Mouse (Mus musculus): ENCODE results near the gene Ifi35. TPM values are rescaled to one million over a fixed set of nuclear protein-coding genes. Genes with fewer than 3 reads are reported as not detected.
"Not testable (repeated sequence)": the region's sequence is repeated elsewhere in the genome, so short reads cannot be mapped to it uniquely, and the experiment has no call there.

Ifi35 gene
- total RNA-seq, 2 experiments from 2014 or later: 8.0 to 8.9 TPM

- not testable (repeated sequence) for DNase-seq (ENCODE audit: low spot score in 2 of 2)
Measured at GRCm38 (mm10) chr11:101446860-101447259, 1.3 kb upstream of the Ifi35 start.

DNA sequence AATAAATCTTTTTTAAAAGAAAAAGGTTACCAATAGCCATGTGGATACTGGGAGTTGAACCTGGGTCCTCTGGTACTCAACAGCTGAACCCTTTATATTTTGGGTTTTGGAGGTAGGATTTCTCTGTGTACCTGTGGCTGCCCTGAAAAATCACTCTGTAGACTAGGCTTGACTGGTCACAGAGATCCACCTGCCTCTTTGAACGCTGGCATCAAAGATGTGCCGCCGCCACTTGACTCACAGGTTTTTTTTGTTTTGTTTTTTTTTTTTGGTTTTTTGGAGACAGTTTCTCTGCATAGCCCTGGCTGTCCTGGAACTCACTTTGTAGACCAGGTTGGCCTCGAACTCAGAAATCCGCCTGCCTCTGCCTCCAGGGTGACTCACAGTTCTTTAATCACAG is 421 bp upstream of the Ifi35 start:
- DNase-seq (ENCODE audit: low spot score in 2 of 2): no peak

DNA sequence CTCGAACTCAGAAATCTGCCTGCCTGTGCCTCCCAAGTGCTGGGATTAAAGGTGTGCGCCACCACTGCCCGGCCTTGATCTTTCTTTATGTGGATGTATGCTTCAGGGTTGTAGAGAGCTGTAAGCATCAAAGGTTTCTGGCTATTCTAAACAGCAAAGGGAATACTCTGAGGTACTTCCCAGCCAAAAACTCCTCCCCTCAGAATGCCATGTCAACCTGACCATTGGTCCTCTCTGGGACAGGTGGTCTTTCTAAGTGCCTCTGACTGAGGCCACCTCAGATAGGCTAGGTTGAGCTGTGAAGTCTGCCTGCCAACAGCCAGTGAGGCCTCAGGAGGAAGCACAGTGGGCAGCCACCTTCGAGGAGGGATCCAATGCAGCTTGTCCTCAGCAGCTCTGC is 692 bp downstream of the Ifi35 start:
- no peak for DNase-seq (ENCODE audit: low spot score in 2 of 2)

GRCm38 (mm10) chr11:101449596-101449995 is 1.4 kb downstream of the Ifi35 start:
- not testable (repeated sequence) for DNase-seq (ENCODE audit: low spot score in 2 of 2)

DNA sequence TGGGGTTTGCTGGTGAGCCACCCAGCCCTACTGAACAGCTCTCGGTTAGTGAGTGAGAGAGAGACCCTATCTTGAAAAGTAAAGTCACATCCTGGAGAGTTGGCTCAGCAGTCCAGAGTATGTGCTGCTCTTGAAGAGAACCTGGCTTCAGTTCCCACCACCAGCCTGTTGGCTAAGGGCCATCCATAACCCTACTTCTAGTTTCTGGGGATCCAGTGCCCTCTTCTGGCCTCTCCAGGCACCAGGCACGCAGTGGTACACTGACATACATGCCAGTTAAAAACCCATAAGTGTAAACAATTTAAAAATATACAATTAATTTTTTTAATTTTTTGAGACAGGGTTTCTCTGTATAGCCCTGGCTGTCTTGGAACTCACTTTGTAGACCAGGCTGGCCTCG is 2.2 kb downstream of the Ifi35 start:
- no peak for DNase-seq (ENCODE audit: low spot score in 2 of 2)

DNA sequence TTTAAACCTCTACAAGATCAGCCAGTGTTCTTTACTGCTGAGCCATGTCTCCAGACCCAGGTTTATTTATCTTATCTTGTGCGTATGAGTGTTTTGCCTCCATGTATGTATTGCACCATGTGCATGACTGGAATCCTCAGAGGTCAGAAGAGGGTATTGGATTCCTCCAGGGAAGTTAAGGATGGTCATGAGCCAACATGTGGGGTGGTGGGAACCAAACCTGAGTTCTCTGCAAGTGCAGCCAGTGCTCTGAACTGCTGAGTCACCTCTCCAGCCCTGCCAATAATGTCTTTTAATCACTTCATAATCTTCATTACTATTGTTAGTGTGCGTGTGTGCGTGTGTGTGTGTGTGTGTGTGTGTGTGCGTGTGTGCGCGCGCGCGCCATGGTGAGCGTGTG is 3.3 kb downstream of the Ifi35 start:
- DNase-seq (ENCODE audit: low spot score in 2 of 2): no peak

GRCm38 (mm10) chr11:101452093-101452774 is 4.0 kb downstream of the Ifi35 start:
- DNase-seq (ENCODE audit: low spot score in 2 of 2): no peak

GRCm38 (mm10) chr11:101454702-101455101 is 6.5 kb downstream of the Ifi35 start:
- no peak for DNase-seq (ENCODE audit: low spot score in 2 of 2)

DNA sequence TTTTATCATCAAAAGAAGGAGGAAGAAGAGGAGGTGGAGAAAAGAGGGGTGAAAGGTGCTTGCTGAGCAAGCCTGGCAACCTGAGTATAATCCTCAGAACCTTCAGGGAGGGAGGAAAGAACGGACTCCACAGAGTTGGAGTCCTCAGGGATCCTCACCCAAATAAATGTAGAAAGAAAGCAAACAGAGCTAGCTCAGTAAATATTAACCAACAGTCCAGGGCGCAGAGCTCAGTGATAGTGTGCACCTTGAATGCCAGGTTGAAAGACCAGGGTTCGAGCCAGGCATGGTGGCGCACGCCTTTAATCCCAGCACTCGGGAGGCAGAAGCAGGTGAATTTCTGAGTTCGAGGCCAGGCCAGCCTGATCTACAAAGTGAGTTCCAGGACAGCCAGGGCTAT is 7.4 kb downstream of the Ifi35 start:
- no peak for DNase-seq (ENCODE audit: low spot score in 2 of 2)

GRCm38 (mm10) chr11:101457631-101458030 is 9.4 kb downstream of the Ifi35 start:
- no peak for DNase-seq (ENCODE audit: low spot score in 2 of 2)

DNA sequence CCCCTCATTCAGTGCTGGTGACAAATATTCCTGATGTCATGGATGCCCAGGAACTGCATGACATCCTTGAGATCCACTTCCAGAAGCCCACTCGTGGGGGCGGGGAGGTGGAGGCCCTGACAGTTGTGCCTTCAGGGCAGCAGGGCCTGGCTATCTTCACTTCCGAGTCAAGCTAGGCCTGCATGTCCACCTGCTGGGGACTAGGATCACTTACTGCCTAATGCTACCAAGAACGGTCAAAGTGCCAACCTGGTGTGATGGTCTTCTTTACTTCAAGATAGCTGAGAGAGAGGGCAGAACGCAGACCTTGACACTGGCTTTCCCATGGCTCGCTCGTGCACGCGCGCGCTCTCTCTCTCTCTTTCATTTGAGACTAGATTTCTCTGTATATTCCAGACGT is 10.0 kb downstream of the Ifi35 start:
- DNase-seq (ENCODE audit: low spot score in 2 of 2): no peak

GRCm38 (mm10) chr11:101459716-101460115 is 11.5 kb downstream of the Ifi35 start:
- no peak for DNase-seq (ENCODE audit: low spot score in 2 of 2)

DNA sequence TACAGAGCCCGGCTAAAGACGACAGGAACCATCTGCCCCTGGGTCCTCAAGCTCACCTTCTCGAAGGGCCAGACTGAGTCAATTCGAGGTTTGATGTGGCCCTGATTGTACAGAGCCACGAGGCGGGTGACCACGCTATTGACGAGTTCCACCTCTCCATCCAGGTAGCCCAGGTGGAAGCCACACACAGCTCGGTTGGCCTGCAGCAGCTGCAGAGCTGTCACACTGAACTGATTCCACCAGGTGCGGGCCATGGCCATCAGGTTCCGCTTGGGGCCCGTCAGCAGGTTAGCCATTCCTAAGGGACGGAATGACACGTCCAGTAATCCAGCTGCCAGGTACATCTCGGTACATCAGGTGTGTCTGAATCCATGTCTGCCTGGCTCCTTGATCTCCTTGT is 12.1 kb downstream of the Ifi35 start:
- DNase-seq (ENCODE audit: low spot score in 2 of 2): no peak

DNA sequence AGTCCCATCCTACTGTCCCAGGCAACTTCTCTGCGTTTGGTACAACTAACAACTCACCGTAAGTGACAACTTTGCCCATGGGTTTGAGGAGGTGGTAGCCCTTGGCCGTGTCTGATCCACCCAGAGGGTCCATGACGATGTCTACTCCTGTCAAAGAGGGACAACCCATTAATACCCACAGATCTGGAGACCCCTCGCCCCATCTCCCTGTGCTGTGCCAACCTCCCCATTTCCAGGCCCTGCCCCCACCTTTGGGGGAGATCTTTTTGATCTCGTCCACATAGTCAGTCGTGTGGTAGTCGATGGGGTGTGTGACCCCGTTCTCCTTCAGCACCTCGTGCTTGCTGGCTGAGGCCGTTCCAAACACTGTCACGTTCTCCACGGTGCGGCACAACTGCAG is 13.9 kb downstream of the Ifi35 start:
- DNase-seq (ENCODE audit: low spot score in 2 of 2): no peak

GRCm38 (mm10) chr11:101462583-101463440 is 14.6 kb downstream of the Ifi35 start:
- no peak for DNase-seq (ENCODE audit: low spot score in 2 of 2)

DNA sequence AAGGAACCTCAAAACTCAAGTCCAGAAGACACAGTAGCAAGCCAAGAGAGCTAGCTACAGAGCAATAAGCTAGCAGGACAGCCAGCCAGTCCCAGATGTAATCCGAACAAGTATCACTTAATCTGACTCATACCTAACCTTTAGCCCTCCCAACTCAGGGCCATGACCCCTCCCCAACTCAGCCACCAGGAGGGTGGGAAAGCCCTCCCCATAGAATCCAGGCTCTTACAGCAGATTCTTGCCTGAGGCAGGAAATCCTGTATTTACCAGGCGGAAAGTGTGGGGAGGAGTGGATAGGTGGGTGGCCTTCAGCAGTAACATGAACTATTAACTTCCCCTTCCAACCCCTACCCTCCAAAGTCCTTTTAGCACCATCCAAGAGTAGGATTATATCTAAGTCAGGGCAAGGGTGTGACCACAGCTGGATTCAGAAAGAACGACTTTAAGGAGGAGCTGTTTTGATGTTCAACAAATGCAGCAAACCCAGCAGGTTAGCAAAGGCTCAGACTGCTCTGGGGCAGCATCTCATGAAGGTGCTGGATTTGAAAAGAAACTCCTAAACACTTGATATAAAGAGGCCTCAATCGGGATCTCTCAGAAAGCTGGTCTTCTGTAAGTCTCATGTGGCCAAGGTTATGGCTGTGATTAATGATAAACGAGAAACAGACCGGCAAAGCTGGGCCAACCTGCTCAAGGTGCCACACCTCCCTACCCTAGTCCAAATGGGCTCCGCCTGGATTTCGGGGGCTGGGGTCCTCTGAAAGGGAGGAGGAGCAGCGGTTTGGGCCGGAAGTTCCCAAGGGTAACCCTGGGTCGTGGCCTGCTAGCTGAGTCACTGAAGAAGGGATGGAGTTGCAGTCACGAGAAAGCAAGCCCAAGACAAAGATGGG is 16.2 kb downstream of the Ifi35 start, which contains the start of gene Rnd2:
Gene Rnd2, plus strand, starts transcription at position 789 of the 890 bp plus-strand sequence.
- DNase-seq (ENCODE audit: low spot score in 2 of 2): no peak

DNA sequence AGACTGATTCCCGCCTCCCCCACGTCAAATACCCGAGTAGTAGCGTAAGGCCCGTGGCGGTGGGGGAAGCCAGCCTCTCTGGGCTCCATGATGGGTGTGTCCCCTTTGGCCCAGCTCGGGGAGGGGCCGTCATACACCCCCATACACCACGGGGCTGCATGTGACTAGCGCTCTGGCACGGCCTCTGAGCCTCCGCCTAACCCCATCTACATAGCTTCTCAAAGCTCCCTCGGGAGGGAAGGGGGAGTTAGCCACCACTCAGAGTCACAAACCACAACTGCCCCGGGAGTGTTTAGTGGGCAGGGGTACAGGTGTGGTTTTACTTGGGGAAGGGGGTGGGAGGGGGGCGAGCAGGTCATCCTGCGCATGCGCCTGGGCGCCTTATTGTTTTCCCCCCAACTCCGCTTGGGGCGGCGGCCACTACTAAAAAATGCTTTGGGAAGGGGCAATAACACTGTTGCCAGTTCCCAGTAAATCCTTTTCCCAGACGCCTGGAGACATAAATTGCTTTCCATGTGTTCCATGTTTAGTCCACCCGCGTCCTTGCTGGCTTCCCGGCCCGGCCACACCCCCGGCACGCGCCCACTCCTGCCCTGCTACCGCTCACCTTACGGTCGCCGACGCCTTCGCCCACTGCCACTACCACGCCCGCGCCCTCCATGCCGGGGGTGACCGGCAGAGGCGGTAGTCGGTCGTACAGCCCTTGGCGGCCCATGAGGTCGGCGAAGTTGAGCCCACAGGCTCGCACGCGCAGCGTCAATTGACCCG is 17.1 kb downstream of the Ifi35 start:
- peak; percentile 48 to 80 for DNase-seq (ENCODE audit: low spot score in 2 of 2)

DNA sequence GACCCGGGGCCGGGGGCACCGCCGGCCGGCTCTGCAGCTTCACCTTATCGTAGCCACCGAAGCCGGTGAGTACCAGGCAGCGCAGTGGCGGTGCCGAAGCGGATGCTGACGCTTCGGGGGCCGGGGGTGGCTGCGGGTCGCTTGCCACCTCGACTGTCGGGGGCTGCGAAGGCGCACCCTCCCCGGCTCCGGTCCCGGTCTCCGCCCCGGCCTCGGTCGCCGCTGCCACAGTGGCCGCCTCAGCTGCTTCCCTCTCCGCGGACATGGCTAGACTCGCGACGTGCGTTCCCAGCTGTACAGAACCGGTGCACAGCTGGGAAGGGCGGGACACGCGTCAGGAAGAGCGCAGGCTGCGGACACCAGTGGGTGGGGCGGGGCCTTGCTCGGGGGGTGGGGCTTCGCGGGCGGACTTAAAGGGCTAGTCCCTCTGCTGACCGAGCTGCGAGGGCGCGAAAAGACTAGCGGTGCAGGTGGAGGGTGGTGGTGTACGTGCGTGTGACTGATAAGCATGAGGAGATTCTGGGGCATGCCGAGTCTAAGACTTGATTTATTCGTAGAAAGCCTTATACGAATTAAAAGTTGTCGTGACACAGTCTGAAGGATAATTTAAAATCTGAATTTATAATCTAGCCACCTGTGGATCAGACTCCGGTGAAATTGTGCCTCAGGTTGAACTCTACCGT is 17.8 kb downstream of the Ifi35 start, which contains the start of gene Vat1:
Gene Vat1, minus strand, starts transcription at position 362 of the 683 bp plus-strand sequence.
- DNase-seq (ENCODE audit: low spot score in 2 of 2): peak; percentile 49 to 78

DNA sequence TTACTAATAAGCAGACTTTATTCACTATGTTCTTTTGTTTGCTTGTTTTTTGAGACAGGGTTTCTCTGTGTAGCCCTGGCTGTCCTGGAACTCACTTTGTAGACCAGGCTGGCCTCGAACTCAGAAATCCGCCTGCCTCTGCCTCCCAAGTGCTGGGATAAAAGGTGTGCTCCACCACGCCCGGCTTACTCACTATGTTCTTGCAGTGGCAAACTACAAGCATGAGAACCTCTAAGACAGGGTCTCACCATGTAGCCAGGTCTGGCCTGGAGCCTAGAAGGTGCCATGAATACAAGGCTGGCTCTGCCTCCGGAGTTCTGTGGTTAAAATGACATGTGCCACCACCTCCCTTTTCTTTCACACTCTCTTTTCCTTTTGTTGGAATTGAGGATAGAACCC is 18.3 kb downstream of the Ifi35 start:
- not testable (repeated sequence) for DNase-seq (ENCODE audit: low spot score in 2 of 2)

Measured in gastrocnemius, postnatal 4 days (tissue).